Mouse (Mus musculus): ENCODE data around the gene Med21. TPM values are rescaled to one million over a fixed set of nuclear protein-coding genes. Genes with fewer than 3 reads are reported as not detected.

Gene Med21
- polyA plus RNA-seq, 1 experiment from 2014 or later: 130 TPM

GRCm38 (mm10) chr6:146666811-146667210 is 24.5 kb downstream of the Med21 start:
- WGBS: 81% methylated on average over 6 of the region's 6 CpGs
- H3K27me3 ChIP-seq: no peaks in the 10 kb centered on the region
- no peaks in the 10 kb centered on the region for H3K36me3 ChIP-seq
- no peak overlapping the region for H3K4me2 ChIP-seq (replicated peaks)
- no peak overlapping the region for H3K4me3 ChIP-seq
- H3K27ac ChIP-seq: no peak overlapping the region
- no peak for ATAC-seq (ENCODE audit: insufficient number of reproducible peaks, insufficient read depth, low FRiP score, low TSS enrichment)
- no peaks in the 10 kb centered on the region for H3K4me1 ChIP-seq
- no peak overlapping the region for H3K9ac ChIP-seq
- no peaks in the 10 kb centered on the region for H3K9me3 ChIP-seq

GRCm38 (mm10) chr6:146668606-146669005 is 26.3 kb downstream of the Med21 start:
- H3K4me1 ChIP-seq: no peaks in the 10 kb centered on the region
- no peak overlapping the region for H3K4me2 ChIP-seq (replicated peaks)
- H3K27ac ChIP-seq: no peak overlapping the region
- no peak for ATAC-seq (ENCODE audit: insufficient number of reproducible peaks, insufficient read depth, low FRiP score, low TSS enrichment)
- H3K27me3 ChIP-seq: no peaks in the 10 kb centered on the region
- H3K9ac ChIP-seq: no peak overlapping the region
- H3K36me3 ChIP-seq: no peaks in the 10 kb centered on the region
- H3K9me3 ChIP-seq: no peaks in the 10 kb centered on the region
- H3K4me3 ChIP-seq: no peak overlapping the region

- no peak overlapping the region for H3K4me3 ChIP-seq
- H3K4me2 ChIP-seq (replicated peaks): no peak overlapping the region
- no peak overlapping the region for H3K9ac ChIP-seq
- H3K27me3 ChIP-seq: no peaks in the 10 kb centered on the region
- WGBS: 87% methylated on average over 15 of the region's 15 CpGs
- H3K9me3 ChIP-seq: no peaks in the 10 kb centered on the region
- H3K36me3 ChIP-seq: no peaks in the 10 kb centered on the region
- no peak for ATAC-seq (ENCODE audit: insufficient number of reproducible peaks, insufficient read depth, low FRiP score, low TSS enrichment)
- no peak overlapping the region for H3K27ac ChIP-seq
- no peaks in the 10 kb centered on the region for H3K4me1 ChIP-seq
Observed at GRCm38 (mm10) chr6:146670956-146671855, 28.9 kb downstream of the Med21 start.

GRCm38 (mm10) chr6:146672106-146672505 is 29.8 kb downstream of the Med21 start:
- Histone ChIP-seq H3K4me2 (replicated peaks) (no peak overlapping the region), H3K27me3 (no peaks in the 10 kb centered on the region), H3K4me1 (no peaks in the 10 kb centered on the region), H3K36me3 (no peaks in the 10 kb centered on the region), H3K9me3 (no peaks in the 10 kb centered on the region), H3K9ac (no peak overlapping the region), H3K27ac (no peak overlapping the region), H3K4me3 (no peak overlapping the region)
- 62% methylated on average over 5 of the region's 5 CpGs for WGBS
- no peak for ATAC-seq (ENCODE audit: insufficient number of reproducible peaks, insufficient read depth, low FRiP score, low TSS enrichment)

GRCm38 (mm10) chr6:146673696-146674095 is 31.3 kb downstream of the Med21 start:
- Histone ChIP-seq H3K9me3 (no peaks in the 10 kb centered on the region), H3K4me3 (no peak overlapping the region), H3K27me3 (no peaks in the 10 kb centered on the region), H3K27ac (no peak overlapping the region), H3K4me2 (replicated peaks) (no peak overlapping the region), H3K4me1 (no peaks in the 10 kb centered on the region), H3K36me3 (no peaks in the 10 kb centered on the region), H3K9ac (no peak overlapping the region)
- 82% methylated on average over 4 of the region's 4 CpGs for WGBS
- no peak for ATAC-seq (ENCODE audit: insufficient number of reproducible peaks, insufficient read depth, low FRiP score, low TSS enrichment)

GRCm38 (mm10) chr6:146674420-146674819 is 32.1 kb downstream of the Med21 start:
- no peaks in the 10 kb centered on the region for H3K4me1 ChIP-seq
- 77% methylated on average over 8 of the region's 8 CpGs for WGBS
- no peak for ATAC-seq (ENCODE audit: insufficient number of reproducible peaks, insufficient read depth, low FRiP score, low TSS enrichment)
- no peaks in the 10 kb centered on the region for H3K27me3 ChIP-seq
- H3K36me3 ChIP-seq: no peaks in the 10 kb centered on the region
- no peak overlapping the region for H3K4me2 ChIP-seq (replicated peaks)
- no peak overlapping the region for H3K4me3 ChIP-seq
- no peaks in the 10 kb centered on the region; the same call in 1 of the 2 replicates for H3K9me3 ChIP-seq
- H3K27ac ChIP-seq: no peak overlapping the region
- no peak overlapping the region for H3K9ac ChIP-seq

- Histone ChIP-seq H3K4me1 (no peaks in the 10 kb centered on the region), H3K9me3 (no peaks in the 10 kb centered on the region; the same call in 1 of the 2 replicates), H3K4me2 (replicated peaks) (no peak overlapping the region), H3K9ac (no peak overlapping the region), H3K27ac (no peak overlapping the region), H3K36me3 (no peaks in the 10 kb centered on the region), H3K4me3 (no peak overlapping the region), H3K27me3 (no peaks in the 10 kb centered on the region)
- 70% methylated on average over 4 of the region's 4 CpGs for WGBS
- no peak for ATAC-seq (ENCODE audit: insufficient number of reproducible peaks, insufficient read depth, low FRiP score, low TSS enrichment)
Observed at GRCm38 (mm10) chr6:146674881-146675536, 32.7 kb downstream of the Med21 start.

GRCm38 (mm10) chr6:146676904-146677303 is 34.6 kb downstream of the Med21 start:
- WGBS: 81% methylated on average over 10 of the region's 10 CpGs
- Histone ChIP-seq H3K9me3 (no peaks in the 10 kb centered on the region; the same call in 1 of the 2 replicates), H3K36me3 (no peaks in the 10 kb centered on the region), H3K4me1 (no peaks in the 10 kb centered on the region), H3K4me3 (no peak overlapping the region), H3K27ac (no peak overlapping the region), H3K27me3 (no peaks in the 10 kb centered on the region), H3K9ac (no peak overlapping the region), H3K4me2 (replicated peaks) (no peak overlapping the region)
- ATAC-seq (ENCODE audit: insufficient number of reproducible peaks, insufficient read depth, low FRiP score, low TSS enrichment): no peak

GRCm38 (mm10) chr6:146678136-146679070 is 36.1 kb downstream of the Med21 start:
- Histone ChIP-seq H3K27me3 (no peaks in the 10 kb centered on the region), H3K36me3 (no peaks in the 10 kb centered on the region), H3K4me2 (replicated peaks) (no peak overlapping the region), H3K9me3 (no peaks in the 10 kb centered on the region; the same call in 1 of the 2 replicates), H3K4me3 (no peak overlapping the region), H3K9ac (no peak overlapping the region), H3K27ac (no peak overlapping the region), H3K4me1 (no peaks in the 10 kb centered on the region)
- 71% methylated on average over 10 of the region's 10 CpGs for WGBS
- no peak for ATAC-seq (ENCODE audit: insufficient number of reproducible peaks, insufficient read depth, low FRiP score, low TSS enrichment)

GRCm38 (mm10) chr6:146683881-146684280 is 41.5 kb downstream of the Med21 start:
- Histone ChIP-seq H3K36me3 (no peaks in the 10 kb centered on the region), H3K9ac (no peak overlapping the region), H3K4me3 (no peak overlapping the region), H3K4me2 (replicated peaks) (no peak overlapping the region), H3K9me3 (no peaks in the 10 kb centered on the region; the same call in 1 of the 2 replicates), H3K27ac (no peak overlapping the region), H3K4me1 (no peaks in the 10 kb centered on the region), H3K27me3 (no peaks in the 10 kb centered on the region)
- ATAC-seq (ENCODE audit: insufficient number of reproducible peaks, insufficient read depth, low FRiP score, low TSS enrichment): no peak
- WGBS: 76% methylated on average over 4 of the region's 4 CpGs

- Histone ChIP-seq H3K9me3 (no peaks in the 10 kb centered on the region), H3K27ac (no peak overlapping the region), H3K4me2 (replicated peaks) (no peak overlapping the region), H3K9ac (no peak overlapping the region), H3K4me1 (no peaks in the 10 kb centered on the region), H3K27me3 (no peaks in the 10 kb centered on the region), H3K4me3 (no peak overlapping the region), H3K36me3 (no peaks in the 10 kb centered on the region)
- 76% methylated on average over 17 of the region's 17 CpGs for WGBS
- ATAC-seq (ENCODE audit: insufficient number of reproducible peaks, insufficient read depth, low FRiP score, low TSS enrichment): no peak
Observed at GRCm38 (mm10) chr6:146685781-146686308, 43.5 kb downstream of the Med21 start.

Data from embryonic facial prominence, embryonic 12.5 days (tissue).